Mouse (Mus musculus): ENCODE data around the gene Trio.

- no peak for TF ChIP-seq CTCF (IDR thresholded peaks at IDR 0.05; ENCODE audit: extremely low read depth, insufficient read length, insufficient replicate concordance, low read depth, low read length)
- no peak for TF ChIP-seq POLR2A (IDR thresholded peaks at IDR 0.05; ENCODE audit: low read depth, low read length)
These were observed 265.8 kb downstream of the Trio start for GRCm38 (mm10) chr15:27759890-27760289.
